Mouse (Mus musculus) spleen, adult 12 weeks (tissue): Measurements from ENCODE around the gene Gm4064.
"Not testable (repeated sequence)": the region's sequence is repeated elsewhere in the genome, so short reads cannot be mapped to it uniquely, and the experiment has no call there.

Source experiments
- DNase-seq: peaks from one replicate; pipeline ENCODE4 v3.0.0; 2022; ENCODE audit warnings: low spot score

The Gm4064 gene

GRCm38 (mm10) chrY:2796105-2796504 lies at the start of gene Gm4064:
Gene Gm4064, minus strand, starts transcription at chrY:2796205.
- DNase-seq, result not testable (repeated sequence)

- DNase-seq, result not testable (repeated sequence)
These were observed 34.4 kb upstream of the Gm4064 start, which contains the start of the genes Rbmy and Gm10256 for GRCm38 (mm10) chrY:2830380-2830779. Gene Rbmy, plus strand, starts transcription at chrY:2830680. Gene Gm10256, plus strand, starts transcription at chrY:2830699.
